Mouse (Mus musculus) liver, embryonic 16.5 days (tissue): ENCODE measurements around the gene Csf2rb. TPM values are rescaled to one million over a fixed set of nuclear protein-coding genes. Genes with fewer than 3 reads are reported as not detected.
A peak's percentile ranks its signal among the peaks of the same experiment; 100 is the strongest.

Experiments used
- ATAC-seq: fragments of 200-750 bp; cut with Nextera tagmentation; 2 replicates; pipeline ENCODE4 v1.8.0; 2017; ENCODE audit warnings: low read depth, mild to moderate bottlenecking, moderate number of reproducible peaks, moderate library complexity
- H3K27ac ChIP-seq: fragments of 300-500 bp; sonication (generic); 2 replicates; pipeline ENCODE4 v1.5.1; 2014; ENCODE audit warnings: mild to moderate bottlenecking, low read length
- H3K27me3 ChIP-seq: fragments of 300-500 bp; sonication (generic); 2 replicates; pipeline ENCODE4 v1.6.1; 2014; ENCODE audit warnings: low read depth, low read length, mixed read lengths; ENCODE audit not compliant: control insufficient read depth, insufficient read depth
- H3K36me3 ChIP-seq: fragments of 300-500 bp; sonication (generic); 2 replicates; pipeline ENCODE4 v1.6.1; 2014; ENCODE audit warnings: mild to moderate bottlenecking; ENCODE audit not compliant: control insufficient read depth, insufficient read depth
- H3K4me1 ChIP-seq: fragments of 300-500 bp; sonication (generic); 2 replicates; pipeline ENCODE4 v1.6.1; 2014; ENCODE audit warnings: low read depth, low read length, mixed read lengths; ENCODE audit not compliant: control insufficient read depth
- H3K4me2 ChIP-seq: fragments of 300-500 bp; sonication (generic); 2 replicates; pipeline ENCODE4 v1.6.1; 2014; ENCODE audit warnings: low read depth, low read length, mixed read lengths
- H3K4me3 ChIP-seq: fragments of 300-500 bp; sonication (generic); 2 replicates; pipeline ENCODE4 v1.5.1; 2014; ENCODE audit warnings: low read depth, mild to moderate bottlenecking, low read length
- H3K9ac ChIP-seq: fragments of 300-500 bp; sonication (generic); 2 replicates; pipeline ENCODE4 v1.6.1; 2014; ENCODE audit warnings: low read depth, low read length
- H3K9me3 ChIP-seq: fragments of 300-500 bp; sonication (generic); replicated peaks from 2 replicates; pipeline ENCODE4 v1.6.1; 2016; ENCODE audit warnings: low read length; ENCODE audit not compliant: control insufficient read depth
- WGBS: fragments of 180-500 bp; shearing (Covaris S2); extraction: QIAGEN DNeasy Blood & Tissue Kit; methylation state at CpG from one replicate; pipeline ENCODE4 v1.1.7; 2014; ENCODE audit not compliant: insufficient replicate concordance; 5-methylcytosine and 5-hydroxymethylcytosine counted together
- microRNA-seq: library from miRNA; unstranded; fragments of <30 nt; microRNA quantifications from one replicate; pipeline ENCODE4, GENCODE M21; 2016
- polyA plus RNA-seq: library from polyadenylated mRNA; unstranded; fragments of >200 nt; fragmentation: Nextera tagmentation; extraction: Ambion mirVana; gene quantifications from 2 replicates; pipeline ENCODE4 v1.2.1, GENCODE M21; 2015

Gene Csf2rb
- polyA plus RNA-seq, 1 experiment from 2014 or later: 7.1 TPM

DNA sequence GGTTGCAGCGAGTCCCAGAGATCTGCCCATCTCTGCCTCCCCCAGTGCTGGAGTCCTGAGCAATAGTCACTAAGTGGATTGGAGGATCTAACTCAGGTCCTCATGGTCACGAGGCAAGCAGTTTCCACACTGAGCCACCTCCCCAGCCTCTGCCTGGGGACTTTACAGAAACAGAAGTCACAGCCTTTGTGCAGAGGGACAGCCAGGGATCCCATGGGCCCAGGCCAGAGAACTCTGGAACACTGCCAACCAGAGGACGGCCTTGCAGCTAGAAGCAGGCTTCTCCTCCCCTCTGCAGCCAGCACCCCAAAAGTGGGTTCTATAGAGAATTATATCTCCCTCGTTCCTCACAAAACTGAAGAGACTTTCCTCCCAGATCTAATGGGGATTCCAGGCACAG, 76.4 kb downstream of the Csf2rb start:
- H3K4me1 ChIP-seq: peaks cover 42% of the 10 kb centered on the region
- H3K27me3 ChIP-seq: no peaks in the 10 kb centered on the region
- 49% methylated on average over 4 of the region's 4 CpGs for WGBS
- no peaks in the 10 kb centered on the region for H3K36me3 ChIP-seq
- peak overlapping the region; percentile 21; the same call in 1 of the 2 replicates for H3K4me2 ChIP-seq
- no peaks in the 10 kb centered on the region for H3K9me3 ChIP-seq
- ATAC-seq: no peak
- H3K4me3 ChIP-seq: no peak overlapping the region
- H3K9ac ChIP-seq: no peak overlapping the region; the same call in 1 of the 2 replicates
- peak overlapping the region; percentile 58 for H3K27ac ChIP-seq

DNA sequence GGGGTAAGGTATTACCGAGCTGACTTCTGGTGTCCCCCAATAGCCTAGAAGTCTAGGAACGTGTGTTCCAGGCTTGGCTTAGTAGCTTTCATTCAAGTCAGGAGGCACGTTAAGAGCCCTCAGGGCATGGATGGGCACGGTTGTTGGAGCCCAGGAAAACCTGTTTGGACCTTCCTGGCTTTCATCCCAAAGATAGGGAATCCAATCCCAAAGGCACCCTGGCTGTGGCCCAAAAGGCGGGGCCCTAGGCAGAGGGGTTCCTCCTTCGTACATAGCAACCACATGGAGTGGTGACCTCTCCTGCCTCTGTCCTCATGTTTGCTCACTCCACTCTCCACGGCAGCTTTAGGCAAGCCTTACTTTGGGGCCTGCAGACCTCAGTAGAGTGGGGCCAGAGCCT, 76.9 kb downstream of the Csf2rb start:
- Histone ChIP-seq H3K9ac (no peak overlapping the region; the same call in 1 of the 2 replicates), H3K4me1 (peaks cover 45% of the 10 kb centered on the region)

DNA sequence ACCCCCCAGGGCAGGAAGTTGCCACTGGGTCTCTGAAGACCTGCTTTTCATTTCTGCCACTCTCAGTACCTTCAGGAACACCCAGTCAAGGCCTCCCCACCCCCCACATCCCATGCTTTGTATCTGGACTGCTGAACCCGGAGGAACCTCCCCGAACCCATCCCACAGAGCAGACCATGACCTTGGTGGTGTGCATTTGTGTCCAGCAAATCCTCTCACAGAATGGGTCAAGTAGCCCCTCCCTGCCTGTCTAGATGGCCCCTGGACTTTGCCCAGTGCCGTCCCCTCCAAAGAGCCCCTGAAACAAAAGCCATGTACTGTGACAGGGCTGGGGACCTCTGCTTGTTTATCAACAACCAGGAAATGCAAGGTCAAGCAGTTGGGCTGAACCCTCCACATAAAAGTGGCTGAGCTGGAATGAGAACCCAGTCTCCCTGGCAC, 77.8 kb downstream of the Csf2rb start:
- H3K4me2 ChIP-seq: peak overlapping the region; percentile 77
- H3K36me3 ChIP-seq: no peaks in the 10 kb centered on the region
- peak overlapping the region; percentile 96 for H3K27ac ChIP-seq
- H3K4me3 ChIP-seq: peak overlapping the region; percentile 69
- no peaks in the 10 kb centered on the region for H3K9me3 ChIP-seq
- peak; percentile 31 for ATAC-seq
- WGBS: 71% methylated on average over 3 of the region's 3 CpGs
- H3K27me3 ChIP-seq: no peaks in the 10 kb centered on the region
- H3K4me1 ChIP-seq: peaks cover 54% of the 10 kb centered on the region
- peak overlapping the region; percentile 88 for H3K9ac ChIP-seq

More for the DNA sequence above, 76.9 kb downstream of the Csf2rb start:
- 0 out of 2 replicates have a peak overlapping the region, but pooled peaks have one; percentile 69 for H3K4me3 ChIP-seq
- WGBS: 65% methylated on average over 7 of the region's 7 CpGs
- ATAC-seq: peak; percentile 13; the same call in 1 of the 2 replicates
- H3K4me2 ChIP-seq: peak overlapping the region; percentile 77
- H3K27ac ChIP-seq: peak overlapping the region; percentile 96
- H3K27me3 ChIP-seq: no peaks in the 10 kb centered on the region
- no peaks in the 10 kb centered on the region for H3K9me3 ChIP-seq
- H3K36me3 ChIP-seq: no peaks in the 10 kb centered on the region

Small RNA genes within 50 kb of the gene (microRNA-seq; reads per million reads assigned to microRNA genes)
- gene Mir7676-1 (not detected), gene Mir7676-2 (not detected)

Other genes starting within 250 kb of the Csf2rb start
- not detected in 2 replicates for gene Cacng2, start 205.7 kb upstream of the Csf2rb start, polyA plus RNA-seq
- 26.6 and 27.8 TPM in 2 replicates for gene Ift27, start 151.6 kb upstream of the Csf2rb start, polyA plus RNA-seq
- gene Pvalb, start 119.4 kb upstream of the Csf2rb start, polyA plus RNA-seq: not detected in 2 replicates
- 47.8 and 49.9 TPM in 2 replicates for gene Ncf4, start 81.0 kb upstream of the Csf2rb start, polyA plus RNA-seq
- gene Csf2rb2, start 20.0 kb upstream of the Csf2rb start, polyA plus RNA-seq: 1.3 and 1.9 TPM in 2 replicates
- 0.13 TPM in 1 of 2 replicates, not detected in the other for gene Tex33, start 70.2 kb downstream of the Csf2rb start, polyA plus RNA-seq
- 240 and 265 TPM in 2 replicates for gene Tst, start 80.2 kb downstream of the Csf2rb start, polyA plus RNA-seq
- 5.9 and 7.5 TPM in 2 replicates for gene Mpst, start 80.7 kb downstream of the Csf2rb start, polyA plus RNA-seq
- 3.6 and 4.9 TPM in 2 replicates for gene Kctd17, start 102.8 kb downstream of the Csf2rb start, polyA plus RNA-seq
- gene Tmprss6, start 142.9 kb downstream of the Csf2rb start, polyA plus RNA-seq: 29.6 and 33.7 TPM in 2 replicates
- 0.63 and 1.1 TPM in 2 replicates for gene Il2rb, start 169.5 kb downstream of the Csf2rb start, polyA plus RNA-seq
- 3.6 and 5.3 TPM in 2 replicates for gene C1qtnf6, start 205.7 kb downstream of the Csf2rb start, polyA plus RNA-seq
- gene Sstr3, start 218.9 kb downstream of the Csf2rb start, polyA plus RNA-seq: 0.02 TPM in 1 of 2 replicates, not detected in the other
- gene Rac2, start 247.0 kb downstream of the Csf2rb start, polyA plus RNA-seq: 108 and 121 TPM in 2 replicates